Mouse (Mus musculus): Measurements from ENCODE around the gene Ssh3. TPM values are rescaled to one million over a fixed set of nuclear protein-coding genes. Genes with fewer than 3 reads are reported as not detected.

Gene Ssh3
- polyA plus RNA-seq, 1 experiment from 2014 or later: 18.1 TPM

DNA sequence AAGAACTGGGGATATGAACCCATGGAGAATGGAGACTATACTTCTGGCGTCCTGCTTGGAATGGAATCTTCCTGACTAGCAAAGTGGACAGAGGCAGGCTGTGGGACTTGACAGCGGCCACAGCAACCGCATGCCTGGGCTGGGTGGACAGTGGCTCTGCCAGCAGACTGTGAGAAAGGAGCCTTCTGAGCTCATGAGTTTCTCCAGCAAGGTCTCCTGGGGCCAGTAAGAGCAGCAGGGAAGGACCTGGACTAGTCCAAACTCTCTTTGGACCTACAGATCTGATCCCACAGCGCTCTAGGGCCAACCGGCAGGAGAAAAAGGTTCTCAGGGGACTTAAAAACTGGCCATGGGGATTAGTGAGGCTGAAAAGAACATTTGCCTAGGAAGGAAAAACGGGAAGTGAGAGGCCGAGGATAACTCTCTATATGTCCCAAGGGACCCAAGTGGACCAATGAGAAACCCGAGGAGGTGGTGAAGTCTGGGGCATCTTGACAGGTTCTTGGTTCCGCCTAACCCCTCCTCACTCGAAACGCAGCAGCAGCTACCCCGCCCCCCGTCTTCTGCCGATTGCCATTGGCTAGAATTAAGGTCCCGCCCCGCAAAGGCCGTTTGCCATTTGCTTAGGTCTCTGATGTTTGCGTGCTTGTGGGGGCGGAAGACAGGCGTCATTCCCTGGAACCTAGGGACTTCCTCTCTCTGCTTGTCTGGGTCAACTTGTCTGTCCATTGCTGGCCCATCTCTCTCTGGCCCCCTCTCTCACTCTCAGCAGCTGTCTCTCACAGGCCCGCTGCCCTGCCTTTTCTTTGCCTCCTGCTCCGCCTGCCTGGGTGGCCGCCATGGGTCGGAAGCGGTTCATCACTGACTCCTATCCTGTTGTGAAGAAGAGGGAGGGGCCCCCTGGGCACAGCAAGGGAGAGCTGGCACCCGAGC, 37.5 kb downstream of the Ssh3 start, which contains the start of gene Pold4:
Gene Pold4 (plus strand): TSS at position 647 of the 933 bp plus-strand sequence.
- H3K9ac ChIP-seq (ENCODE audit: low read depth, low read length): peak within 1 kb of the TSS; percentile 63
- H3K9me3 ChIP-seq (ENCODE audit: control insufficient read depth): no peaks in the 10 kb centered on the region
- peak within 1 kb of the TSS; percentile 53 for H3K4me3 ChIP-seq (ENCODE audit: low read depth, low read length)
- ATAC-seq: peak; percentile 82
- WGBS: 13% methylated on average over 26 of the region's 26 CpGs
- no peaks in the 10 kb centered on the region for H3K36me3 ChIP-seq (ENCODE audit: control insufficient read depth, insufficient read depth)
- TF ChIP-seq CTCF (IDR thresholded peaks at IDR 0.05; ENCODE audit: low read depth): no peak
- H3K27ac ChIP-seq (ENCODE audit: low read depth, low read length): peak within 1 kb of the TSS; percentile 89
- peak within 1 kb of the TSS; percentile 84 for H3K4me2 ChIP-seq (replicated peaks; ENCODE audit: low read depth)
- H3K4me1 ChIP-seq (replicated peaks; ENCODE audit: control insufficient read depth, insufficient read depth, low read length): peaks cover 7% of the 10 kb centered on the region
- H3K27me3 ChIP-seq (replicated peaks; ENCODE audit: control insufficient read depth, insufficient read depth, low read length): no peaks in the 10 kb centered on the region

DNA sequence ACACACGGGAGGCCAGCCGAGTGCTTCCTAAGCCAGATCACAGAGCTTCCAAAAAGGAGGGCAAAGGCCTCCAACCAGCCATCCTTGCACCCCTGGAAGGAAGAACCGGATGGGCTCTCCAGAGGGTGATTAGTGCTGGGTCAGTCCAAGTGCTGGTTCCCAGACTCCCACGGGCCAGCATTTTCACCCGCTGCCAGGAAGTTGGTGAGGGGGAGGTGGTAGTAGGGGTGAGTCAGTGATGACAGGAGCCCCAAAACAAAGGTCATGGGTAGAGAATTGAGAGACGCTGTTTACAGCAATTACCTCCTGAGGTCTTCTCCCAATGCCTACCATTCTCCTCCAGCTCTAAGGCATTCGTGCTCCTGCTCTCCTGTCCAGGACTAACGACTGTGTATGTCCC, 38.6 kb downstream of the Ssh3 start:
- peaks cover 7% of the 10 kb centered on the region for H3K4me1 ChIP-seq (replicated peaks; ENCODE audit: control insufficient read depth, insufficient read depth, low read length)
- no peak for ATAC-seq
- H3K9ac ChIP-seq (ENCODE audit: low read depth, low read length): no peak overlapping the region
- no peak overlapping the region for H3K4me3 ChIP-seq (ENCODE audit: low read depth, low read length)
- no peaks in the 10 kb centered on the region for H3K9me3 ChIP-seq (ENCODE audit: control insufficient read depth)
- H3K4me2 ChIP-seq (replicated peaks; ENCODE audit: low read depth): no peak overlapping the region
- TF ChIP-seq CTCF (IDR thresholded peaks at IDR 0.05; ENCODE audit: low read depth): no peak
- no peak overlapping the region for H3K27ac ChIP-seq (ENCODE audit: low read depth, low read length)
- H3K27me3 ChIP-seq (replicated peaks; ENCODE audit: control insufficient read depth, insufficient read depth, low read length): no peaks in the 10 kb centered on the region
- 62% methylated on average over 8 of the region's 8 CpGs for WGBS
- no peaks in the 10 kb centered on the region for H3K36me3 ChIP-seq (ENCODE audit: control insufficient read depth, insufficient read depth)

DNA sequence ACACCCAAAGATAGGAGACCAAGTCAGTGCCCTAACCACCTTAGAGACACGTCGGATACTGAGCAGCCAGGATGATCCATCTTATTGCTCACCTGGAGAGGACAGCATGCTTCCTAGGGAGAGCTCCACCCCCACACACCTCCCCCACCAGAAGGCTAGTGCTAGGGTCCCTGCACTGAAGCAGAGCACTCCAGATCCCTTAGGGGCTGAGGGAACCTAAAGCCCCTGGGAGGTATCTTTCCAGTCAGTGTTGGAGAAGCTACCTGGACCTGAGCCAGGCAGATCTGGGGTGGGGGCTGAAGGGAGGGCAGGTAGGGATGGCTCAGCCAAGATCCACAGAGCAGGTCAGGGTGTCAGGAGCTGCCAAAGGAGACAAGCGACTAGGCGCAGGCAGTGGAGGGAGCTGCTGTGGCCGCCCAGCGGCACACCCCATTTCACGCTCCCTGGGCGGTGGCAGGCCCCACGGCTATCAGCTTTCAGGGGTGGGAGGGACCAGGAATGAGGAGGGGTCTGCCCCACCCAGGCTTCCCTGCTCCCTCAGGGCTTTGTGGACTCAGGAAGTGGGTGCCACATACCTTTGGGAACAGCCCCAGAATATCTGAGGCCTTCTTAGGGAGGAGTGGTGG, 39.4 kb downstream of the Ssh3 start:
- Histone ChIP-seq H3K36me3 (ENCODE audit: control insufficient read depth, insufficient read depth) (no peaks in the 10 kb centered on the region), H3K27ac (ENCODE audit: low read depth, low read length) (no peak overlapping the region), H3K9ac (ENCODE audit: low read depth, low read length) (no peak overlapping the region), H3K27me3 (replicated peaks; ENCODE audit: control insufficient read depth, insufficient read depth, low read length) (no peaks in the 10 kb centered on the region), H3K4me1 (replicated peaks; ENCODE audit: control insufficient read depth, insufficient read depth, low read length) (peaks cover 7% of the 10 kb centered on the region), H3K4me2 (replicated peaks; ENCODE audit: low read depth) (no peak overlapping the region), H3K4me3 (ENCODE audit: low read depth, low read length) (no peak overlapping the region), H3K9me3 (ENCODE audit: control insufficient read depth) (no peaks in the 10 kb centered on the region)
- ATAC-seq: no peak
- no peak for TF ChIP-seq CTCF (IDR thresholded peaks at IDR 0.05; ENCODE audit: low read depth)
- 38% methylated on average over 9 of the region's 9 CpGs for WGBS

DNA sequence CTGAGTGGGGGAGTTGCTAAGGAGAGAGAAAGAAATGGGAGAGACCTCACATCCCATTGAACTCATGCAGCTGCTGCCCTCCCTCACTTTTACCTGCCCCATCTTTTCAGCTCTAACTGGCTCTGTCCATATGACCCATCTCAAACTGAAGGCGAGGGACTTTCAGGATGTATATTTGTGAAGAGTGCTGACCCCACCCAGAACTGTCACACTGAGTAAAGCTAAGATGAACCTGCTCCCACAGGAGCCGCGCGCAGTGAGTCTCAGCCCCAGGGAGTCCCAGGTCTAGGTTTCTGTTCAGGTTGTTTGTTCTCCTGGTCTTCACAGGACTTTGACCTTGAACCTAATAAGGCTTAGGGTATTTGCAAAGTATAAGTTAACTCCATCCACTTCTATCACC, 40.1 kb downstream of the Ssh3 start:
- H3K4me1 ChIP-seq (replicated peaks; ENCODE audit: control insufficient read depth, insufficient read depth, low read length): peaks cover 7% of the 10 kb centered on the region
- no peaks in the 10 kb centered on the region for H3K9me3 ChIP-seq (ENCODE audit: control insufficient read depth)
- no peaks in the 10 kb centered on the region for H3K36me3 ChIP-seq (ENCODE audit: control insufficient read depth, insufficient read depth)
- no peak overlapping the region for H3K4me3 ChIP-seq (ENCODE audit: low read depth, low read length)
- no peak for ATAC-seq
- WGBS: 38% methylated on average over 4 of the region's 4 CpGs
- TF ChIP-seq CTCF (IDR thresholded peaks at IDR 0.05; ENCODE audit: low read depth): no peak
- 0 out of 2 replicates have a peak overlapping the region, but pooled peaks have one; percentile 1 for H3K4me2 ChIP-seq (replicated peaks; ENCODE audit: low read depth)
- no peak overlapping the region for H3K9ac ChIP-seq (ENCODE audit: low read depth, low read length)
- H3K27ac ChIP-seq (ENCODE audit: low read depth, low read length): no peak overlapping the region
- no peaks in the 10 kb centered on the region for H3K27me3 ChIP-seq (replicated peaks; ENCODE audit: control insufficient read depth, insufficient read depth, low read length)

DNA sequence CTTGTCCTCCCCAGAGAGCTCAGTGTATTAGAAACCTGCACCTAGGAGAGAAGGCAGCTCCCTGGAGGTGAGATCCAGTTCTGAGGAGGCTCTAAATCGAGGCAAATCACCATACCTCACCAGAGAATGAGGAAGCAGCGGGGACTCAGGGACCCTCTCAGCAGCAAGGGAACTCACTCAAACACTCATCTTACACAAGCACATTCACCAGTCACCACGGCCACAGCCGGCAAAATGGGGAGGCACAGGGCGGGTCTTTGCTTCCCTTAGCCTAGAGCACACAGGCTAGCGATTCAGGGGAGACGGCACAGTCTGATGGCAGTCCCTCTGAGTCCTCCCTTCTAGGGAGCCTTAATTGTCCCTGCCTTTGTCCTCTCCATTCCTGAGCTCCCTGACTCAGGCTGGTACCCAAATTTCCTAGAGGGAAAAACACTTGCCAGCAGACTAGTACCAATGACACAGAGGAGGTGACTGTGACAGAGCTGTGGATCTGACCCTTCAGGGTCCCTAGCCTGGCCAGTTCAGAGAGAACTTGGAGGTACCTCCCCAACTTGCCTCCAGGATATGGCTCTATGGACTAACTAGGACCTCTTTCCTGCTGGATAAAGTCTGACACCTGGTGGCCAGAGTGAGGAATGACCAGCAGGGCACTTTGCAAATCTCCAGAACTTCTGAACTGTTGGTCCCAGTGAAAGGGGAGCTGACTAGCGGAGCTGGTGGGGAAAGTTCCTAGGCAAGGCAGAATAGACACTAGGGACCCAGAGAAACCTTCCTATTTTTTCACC, 40.9 kb downstream of the Ssh3 start:
- Histone ChIP-seq H3K4me1 (replicated peaks; ENCODE audit: control insufficient read depth, insufficient read depth, low read length) (peaks cover 7% of the 10 kb centered on the region), H3K9me3 (ENCODE audit: control insufficient read depth) (no peaks in the 10 kb centered on the region), H3K4me2 (replicated peaks; ENCODE audit: low read depth) (0 out of 2 replicates have a peak overlapping the region, but pooled peaks have one; percentile 1), H3K27ac (ENCODE audit: low read depth, low read length) (no peak overlapping the region), H3K27me3 (replicated peaks; ENCODE audit: control insufficient read depth, insufficient read depth, low read length) (no peaks in the 10 kb centered on the region), H3K36me3 (ENCODE audit: control insufficient read depth, insufficient read depth) (no peaks in the 10 kb centered on the region), H3K4me3 (ENCODE audit: low read depth, low read length) (no peak overlapping the region), H3K9ac (ENCODE audit: low read depth, low read length) (no peak overlapping the region)
- WGBS: 20% methylated on average over 8 of the region's 8 CpGs
- ATAC-seq: no peak
- peak; percentile 97 for TF ChIP-seq CTCF (IDR thresholded peaks at IDR 0.05; ENCODE audit: low read depth)

DNA sequence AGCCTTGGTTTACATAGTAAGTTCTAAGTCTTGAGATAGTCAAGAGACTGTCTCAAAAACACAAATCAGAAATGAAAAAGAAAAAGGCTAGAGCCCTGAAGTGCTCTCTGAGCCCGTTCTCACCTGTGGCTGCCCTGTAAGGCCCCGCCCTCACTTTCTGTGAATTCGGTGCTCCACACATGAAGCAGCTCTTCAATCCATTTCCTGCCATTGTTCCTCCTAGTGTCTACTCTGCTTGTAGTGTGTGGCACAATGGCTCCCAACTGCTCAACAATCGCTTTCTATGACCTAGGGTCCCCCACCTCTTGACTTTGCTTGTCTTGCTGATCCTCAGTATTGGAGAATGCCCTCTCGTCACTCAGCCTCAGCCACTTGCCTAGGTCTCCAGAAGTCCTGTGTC, 41.5 kb downstream of the Ssh3 start:
- no peaks in the 10 kb centered on the region for H3K9me3 ChIP-seq (ENCODE audit: control insufficient read depth)
- no peaks in the 10 kb centered on the region for H3K27me3 ChIP-seq (replicated peaks; ENCODE audit: control insufficient read depth, insufficient read depth, low read length)
- no peak overlapping the region for H3K4me3 ChIP-seq (ENCODE audit: low read depth, low read length)
- peaks cover 7% of the 10 kb centered on the region for H3K4me1 ChIP-seq (replicated peaks; ENCODE audit: control insufficient read depth, insufficient read depth, low read length)
- no peaks in the 10 kb centered on the region for H3K36me3 ChIP-seq (ENCODE audit: control insufficient read depth, insufficient read depth)
- H3K27ac ChIP-seq (ENCODE audit: low read depth, low read length): no peak overlapping the region
- H3K9ac ChIP-seq (ENCODE audit: low read depth, low read length): no peak overlapping the region
- 67% methylated on average over 5 of the region's 5 CpGs for WGBS
- TF ChIP-seq CTCF (IDR thresholded peaks at IDR 0.05; ENCODE audit: low read depth): no peak
- no peak for ATAC-seq
- H3K4me2 ChIP-seq (replicated peaks; ENCODE audit: low read depth): no peak overlapping the region

Measured in intestine, postnatal 0 days (tissue).